Mouse (Mus musculus): ENCODE data around the gene 1700001J03Rik.

DNA sequence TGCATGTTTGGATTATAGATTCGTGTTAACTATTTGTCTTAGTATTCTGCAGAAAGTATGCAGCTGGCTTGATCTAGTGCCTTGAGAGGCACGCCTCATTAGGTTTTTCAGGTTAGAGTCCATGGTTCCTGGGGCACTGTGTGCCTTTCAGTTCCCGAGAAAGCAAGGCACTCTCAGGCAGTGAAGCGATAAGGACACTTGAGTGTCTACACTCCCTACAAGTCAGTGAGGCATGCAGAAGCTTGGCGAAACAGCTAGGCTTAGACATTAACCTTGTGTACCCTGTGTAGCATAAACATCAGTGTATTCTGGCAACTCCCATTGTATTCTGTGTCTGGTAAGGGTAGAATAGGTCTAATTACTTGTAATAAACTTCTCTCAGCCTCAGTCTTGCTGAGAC lies 20.4 kb upstream of the 1700001J03Rik start:
- no peak for TF ChIP-seq CTCF (IDR thresholded peaks at IDR 0.05; ENCODE audit: low read depth, low read length)
- no peak for TF ChIP-seq POLR2A (IDR thresholded peaks at IDR 0.05; ENCODE audit: borderline replicate concordance, low read depth, low read length)

All from bone marrow macrophage, adult 2 months (primary cell).